Mouse (Mus musculus): ENCODE data around the gene Rnf41.

The Rnf41 gene

DNA sequence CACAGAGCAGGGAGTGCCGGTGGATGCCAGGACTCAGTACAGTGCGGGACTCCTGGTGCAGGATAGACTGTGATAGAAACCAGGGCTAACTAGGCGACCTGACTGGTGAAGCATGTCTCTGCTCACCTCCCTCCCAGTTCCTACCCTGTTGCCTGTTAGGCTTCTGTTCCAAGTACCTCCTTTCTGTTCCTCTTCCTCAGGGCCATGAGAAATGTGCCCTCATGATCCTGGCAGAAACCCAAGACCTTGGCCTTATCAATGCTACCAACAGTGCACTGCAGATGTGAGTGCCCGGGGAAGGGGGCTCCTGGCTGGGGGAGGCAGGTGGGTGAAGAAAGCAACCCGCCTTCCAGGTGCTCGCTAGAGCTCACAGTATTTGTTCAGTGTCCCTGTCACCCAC, 21.9 kb upstream of the Rnf41 start:
- DNase-seq: no peak

DNA sequence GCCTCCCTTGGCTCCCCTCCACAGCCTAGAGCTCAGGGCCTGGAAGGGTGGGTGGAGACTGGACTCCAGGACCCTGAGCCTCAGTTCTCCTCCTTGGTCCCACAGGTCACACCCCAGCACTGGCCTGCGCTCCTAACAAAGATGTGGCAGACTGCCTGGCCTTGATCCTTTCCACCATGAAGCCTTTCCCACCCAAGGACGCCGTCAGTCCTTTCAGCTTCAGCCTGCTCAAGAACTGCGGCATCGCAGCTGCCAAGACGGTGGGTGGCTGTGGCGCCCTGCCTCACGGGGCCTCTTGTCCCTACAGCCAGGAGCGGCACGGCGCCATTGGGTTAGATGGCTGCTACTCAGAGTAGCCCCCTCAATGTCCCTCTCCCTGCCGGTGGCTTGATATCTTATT, 21.1 kb upstream of the Rnf41 start:
- DNase-seq: no peak

DNA sequence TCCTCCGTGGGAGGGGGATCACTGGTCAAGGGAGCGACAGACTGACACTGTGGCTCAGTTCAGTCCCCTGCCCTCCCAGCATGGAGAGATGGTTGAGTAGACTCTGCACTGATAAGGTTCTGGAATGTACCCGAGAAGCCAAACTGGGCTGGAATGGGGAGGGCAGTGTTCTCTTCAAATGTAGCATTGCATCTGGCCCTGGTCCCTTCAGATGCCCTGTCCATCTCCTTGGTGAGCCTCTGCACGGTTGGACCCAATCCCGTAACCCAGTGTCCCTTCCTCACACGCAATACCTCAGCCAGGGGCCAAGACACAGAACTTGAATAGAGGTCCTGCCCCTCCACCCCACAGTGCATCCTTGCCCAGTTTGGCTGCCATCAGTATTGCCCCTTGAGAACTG, 19.6 kb upstream of the Rnf41 start:
- no peak for DNase-seq

DNA sequence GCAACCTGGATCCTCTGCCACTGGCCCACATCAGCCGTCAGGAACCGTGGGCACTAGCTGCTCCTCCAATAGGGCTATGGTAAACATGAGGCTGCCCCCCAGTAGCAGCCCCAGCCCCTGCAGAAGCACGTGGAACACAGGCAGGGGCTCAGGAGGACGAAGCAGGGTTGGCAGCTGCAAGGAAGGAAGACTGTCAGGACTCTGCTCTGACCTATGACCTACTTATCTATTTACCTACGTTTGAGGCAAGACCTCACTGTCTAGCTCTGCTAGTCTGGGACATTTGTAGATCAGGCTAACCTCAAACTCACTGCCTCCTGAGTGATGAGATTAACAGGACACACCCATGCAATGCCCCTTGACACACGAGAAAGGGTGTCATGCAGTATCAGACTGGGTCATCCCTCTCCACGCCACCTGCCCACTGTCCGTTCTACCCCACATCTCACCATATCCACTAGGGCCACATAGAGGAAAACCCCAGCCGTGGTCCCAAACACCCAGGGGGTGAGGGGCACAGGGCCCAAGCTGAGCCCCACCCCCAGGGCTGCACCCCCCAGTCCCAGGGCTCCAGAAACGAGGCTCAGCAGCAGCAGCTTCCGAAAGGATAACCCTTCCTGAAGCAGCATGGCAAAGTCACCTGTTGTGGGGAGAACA, 15.3 kb upstream of the Rnf41 start:
- DNase-seq: no peak

DNA sequence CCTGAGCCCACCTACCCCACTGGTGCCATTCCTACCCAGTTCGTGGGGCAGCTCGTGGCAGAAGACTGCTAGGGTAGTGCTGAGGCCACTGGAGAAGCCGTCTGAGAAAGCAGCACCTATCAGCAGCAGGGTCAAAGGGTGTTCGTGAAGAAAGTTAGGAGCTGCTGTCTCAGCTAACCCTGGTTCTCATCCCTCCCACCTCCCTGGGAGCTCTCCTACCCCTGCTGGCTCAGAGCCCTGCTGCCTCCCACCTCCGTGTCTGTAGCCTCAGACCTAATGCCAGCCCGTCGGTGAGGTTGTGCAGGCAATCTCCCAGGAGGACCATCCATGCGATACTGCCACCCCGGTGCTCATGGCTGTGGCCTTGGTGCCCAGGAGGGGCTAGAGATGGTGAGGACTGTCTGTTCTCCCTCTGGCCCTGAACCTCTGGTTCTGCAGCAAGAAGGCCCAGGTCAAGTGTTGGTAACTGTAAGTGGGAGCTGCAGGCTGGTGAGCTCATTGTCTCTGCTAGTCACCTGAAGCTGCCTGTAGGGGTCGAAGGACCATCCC, 14.7 kb upstream of the Rnf41 start:
- DNase-seq: no peak

DNA sequence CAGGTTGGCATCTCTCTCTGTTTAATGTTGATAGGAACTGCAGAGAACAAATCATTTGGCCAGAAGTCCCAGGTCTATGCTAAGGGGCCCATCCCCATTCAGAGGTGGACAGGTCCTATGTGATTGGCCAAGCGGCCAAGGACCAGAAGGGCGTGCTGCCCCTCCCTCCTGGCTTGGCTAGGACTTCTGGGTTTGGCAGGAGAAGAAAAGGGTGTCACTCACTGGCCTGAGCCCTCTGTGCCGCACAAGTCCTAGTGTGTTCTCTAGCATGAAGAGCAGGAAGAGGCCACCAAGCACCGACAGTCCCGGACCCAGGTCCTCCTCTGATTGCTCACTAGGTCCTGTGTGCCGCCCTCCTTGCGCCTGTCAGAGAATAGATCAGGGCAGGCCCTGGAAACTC, 14.0 kb upstream of the Rnf41 start:
- no peak for DNase-seq

DNA sequence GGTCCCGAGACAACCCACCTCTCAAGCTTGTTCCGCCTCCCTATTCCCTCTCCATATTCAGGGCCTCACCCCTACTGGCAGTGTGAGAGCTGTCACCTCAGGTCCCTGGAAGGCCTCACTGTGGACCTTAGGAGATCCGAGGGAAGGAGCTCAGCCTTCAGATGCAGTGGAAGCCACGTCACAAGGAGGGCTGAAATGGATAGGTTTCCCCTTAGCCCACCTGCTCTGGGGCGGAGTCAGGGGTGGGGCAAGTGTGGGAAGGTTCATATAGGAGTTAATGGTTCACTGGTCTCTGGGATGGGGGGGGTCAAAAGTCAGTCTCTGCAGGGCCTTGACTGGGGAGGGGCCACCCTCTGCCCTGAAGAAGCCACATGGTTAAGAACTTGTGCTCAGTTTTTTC, 11.1 kb upstream of the Rnf41 start:
- no peak for DNase-seq

DNA sequence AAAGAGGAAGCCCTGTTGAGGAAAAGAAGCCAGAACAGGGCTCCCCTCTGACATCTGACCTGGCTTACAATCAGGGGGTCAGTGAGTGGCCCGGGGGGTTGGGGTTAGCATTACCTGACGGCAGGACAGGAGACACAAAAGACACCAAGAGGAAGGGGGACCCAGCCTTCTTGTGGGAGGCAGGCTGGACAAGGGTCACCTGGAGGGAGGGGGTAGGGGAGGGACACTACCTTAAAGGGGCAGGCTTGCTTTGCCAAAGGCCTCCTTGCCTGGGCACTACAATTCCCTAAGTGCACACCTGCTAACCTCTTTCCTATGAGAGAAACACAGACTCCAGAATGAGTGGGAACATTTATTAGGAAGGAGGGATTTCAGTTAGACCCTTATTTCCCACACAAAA, 10.4 kb upstream of the Rnf41 start, which contains the start of gene Slc39a5:
Gene Slc39a5 (minus strand): TSS at position 174 of the 400 bp plus-strand sequence.
- DNase-seq: no peak

DNA sequence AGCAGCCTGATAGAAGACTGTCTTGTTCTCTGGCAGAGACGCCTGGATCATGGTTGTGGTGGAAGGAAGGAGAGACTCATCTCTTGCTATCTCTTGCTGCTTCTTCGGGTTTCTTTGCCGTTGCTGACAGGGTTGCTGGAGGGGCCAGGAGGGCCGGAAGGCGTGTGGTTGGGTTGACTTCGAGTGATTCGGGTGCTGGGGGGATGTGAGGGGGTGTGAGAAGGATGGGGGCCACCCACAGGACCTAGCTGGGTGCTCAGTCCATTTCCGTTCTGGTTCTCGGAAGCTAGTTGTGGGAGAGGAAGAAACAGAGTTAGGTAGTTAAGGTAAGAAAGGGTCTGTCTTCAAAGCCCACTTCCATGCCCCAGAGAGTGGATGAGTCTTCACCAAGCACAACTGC, 9.8 kb upstream of the Rnf41 start:
- no peak for DNase-seq

DNA sequence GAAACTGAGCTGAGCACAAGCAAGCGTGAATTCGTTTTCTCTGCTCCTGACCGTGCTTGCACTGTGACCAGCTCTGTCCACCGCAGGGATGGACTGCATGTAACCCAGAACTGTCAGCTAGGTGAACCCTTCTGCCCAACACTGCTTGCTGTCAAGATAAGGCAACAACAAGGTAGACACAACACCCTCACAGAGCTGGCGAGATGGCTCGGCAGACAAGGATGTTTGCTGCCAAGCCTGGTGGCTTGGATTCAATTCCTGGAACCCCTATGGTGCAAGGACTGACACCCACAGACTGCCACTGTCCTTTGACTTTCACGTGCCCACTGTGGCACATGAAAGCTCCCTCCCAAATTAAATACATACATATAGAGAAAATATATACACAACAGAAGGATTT, 7.5 kb upstream of the Rnf41 start:
- no peak for DNase-seq

DNA sequence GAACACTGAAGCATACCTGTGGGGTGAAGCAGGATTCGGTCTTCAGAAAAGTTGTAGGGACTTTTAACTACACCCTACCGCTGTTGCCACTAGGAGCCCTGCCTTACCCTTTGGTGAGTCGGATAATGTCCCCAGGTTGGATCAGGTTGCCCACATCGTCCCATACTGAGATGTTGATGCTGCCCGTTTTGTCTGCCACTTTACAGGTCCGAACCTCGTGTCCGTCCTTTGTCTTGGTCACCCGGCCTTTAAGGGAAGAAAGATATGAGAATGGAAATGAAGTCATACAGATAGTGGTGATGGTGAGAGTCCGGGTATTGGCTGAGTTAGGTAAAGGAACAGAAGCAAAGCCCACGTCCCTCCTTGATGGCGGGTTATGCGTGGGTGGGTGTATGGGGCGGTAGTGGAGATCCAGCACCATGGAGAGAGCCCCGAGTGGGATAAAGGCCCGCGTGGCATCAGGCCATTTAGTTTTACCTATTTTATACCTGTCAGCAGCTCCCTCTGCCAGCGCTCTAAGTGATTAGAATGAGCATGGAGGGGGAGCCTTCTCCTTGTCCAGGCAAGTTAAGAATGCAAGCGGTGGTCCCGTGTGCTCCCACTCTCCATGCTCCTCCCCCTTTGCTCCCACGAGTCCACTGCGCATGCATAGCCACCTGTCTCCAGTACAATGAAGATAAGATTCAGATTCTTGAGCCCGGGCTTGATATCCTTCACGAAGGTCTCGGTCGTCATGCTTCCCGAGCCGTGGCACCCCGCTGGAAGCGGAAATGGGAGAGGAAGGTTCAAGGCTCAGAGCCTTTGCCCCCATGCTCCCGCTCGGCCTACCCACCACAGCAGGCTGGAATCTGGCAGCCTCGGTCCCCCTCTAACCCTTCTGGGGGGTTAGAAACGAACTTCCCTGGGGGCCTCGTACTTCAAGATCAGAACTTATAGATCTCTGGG, 2.6 kb upstream of the Rnf41 start:
- peak; percentile 7 for DNase-seq

DNA sequence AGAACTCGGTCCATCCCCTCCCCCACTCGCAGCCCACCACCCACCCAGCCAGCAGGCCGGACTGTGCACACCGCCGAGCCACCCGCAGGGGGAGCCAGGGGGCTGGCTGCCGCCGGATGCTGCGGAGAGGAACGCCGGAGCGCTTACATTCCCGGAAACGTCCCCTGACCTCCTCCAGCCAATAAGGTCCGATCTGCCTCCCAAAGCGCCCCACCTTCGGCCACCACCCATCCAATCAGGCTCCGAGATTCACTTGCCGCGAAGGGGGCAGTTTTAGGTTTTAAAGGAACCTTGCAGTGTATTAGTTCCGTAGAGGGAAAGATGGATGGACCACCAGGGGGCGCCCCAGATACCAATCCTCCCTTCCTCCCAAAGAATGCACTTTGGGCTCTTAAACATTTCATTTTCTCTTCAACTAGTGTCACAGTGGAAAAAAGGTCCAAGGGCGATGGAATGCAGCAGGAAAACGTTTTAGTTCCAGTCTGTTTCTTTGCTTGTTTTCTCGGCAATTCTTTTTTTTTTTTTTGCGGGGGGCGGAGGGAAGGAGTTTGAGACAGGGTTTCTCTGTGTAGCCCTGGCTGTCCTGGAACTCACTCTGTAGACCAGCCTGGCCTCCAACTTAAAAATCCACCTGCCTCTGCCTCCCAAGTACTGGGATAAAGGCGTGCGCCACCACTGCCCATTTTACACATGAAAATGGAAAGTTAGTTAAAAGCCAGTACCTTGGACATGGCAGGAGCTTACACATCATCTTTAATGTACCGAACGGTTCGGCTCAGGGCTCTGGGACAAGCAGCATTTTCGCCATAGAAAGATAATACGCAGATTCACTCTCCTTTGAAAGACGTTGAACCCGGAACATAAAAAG, 1.5 kb upstream of the Rnf41 start:
- peak; percentile 99 for DNase-seq

DNA sequence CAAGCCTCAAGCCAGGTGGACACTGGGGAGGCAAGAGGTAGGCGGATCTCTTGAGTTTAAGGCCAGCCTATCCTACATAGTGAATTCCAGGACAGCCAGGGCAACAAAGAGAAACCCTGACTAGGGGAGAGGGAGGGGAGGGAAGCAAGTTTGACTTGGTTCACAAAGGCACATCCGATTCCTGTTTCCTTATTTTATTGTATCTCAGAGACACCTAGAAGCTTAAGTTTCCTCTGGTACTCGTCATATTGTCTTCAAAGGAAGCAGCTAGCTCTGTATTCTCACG, 954 bp upstream of the Rnf41 start:
- DNase-seq: no peak

DNA sequence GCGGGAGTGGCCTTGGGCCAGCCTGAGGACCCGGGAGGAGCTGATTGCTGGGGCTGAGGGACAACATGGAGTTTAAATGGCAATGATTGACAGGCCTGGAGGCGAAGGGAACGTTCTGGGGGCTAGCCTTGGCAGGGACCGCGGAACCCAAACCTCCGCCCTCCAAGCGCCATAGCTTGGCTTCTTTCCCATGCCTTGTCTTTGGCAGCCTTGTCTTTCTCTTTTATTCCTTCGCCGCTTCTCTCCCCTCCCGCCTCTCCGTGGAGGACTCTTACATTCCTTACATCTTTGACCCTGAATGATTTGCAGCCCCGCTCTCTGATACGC, 561 bp downstream of the Rnf41 start:
- peak; percentile 60 for DNase-seq

DNA sequence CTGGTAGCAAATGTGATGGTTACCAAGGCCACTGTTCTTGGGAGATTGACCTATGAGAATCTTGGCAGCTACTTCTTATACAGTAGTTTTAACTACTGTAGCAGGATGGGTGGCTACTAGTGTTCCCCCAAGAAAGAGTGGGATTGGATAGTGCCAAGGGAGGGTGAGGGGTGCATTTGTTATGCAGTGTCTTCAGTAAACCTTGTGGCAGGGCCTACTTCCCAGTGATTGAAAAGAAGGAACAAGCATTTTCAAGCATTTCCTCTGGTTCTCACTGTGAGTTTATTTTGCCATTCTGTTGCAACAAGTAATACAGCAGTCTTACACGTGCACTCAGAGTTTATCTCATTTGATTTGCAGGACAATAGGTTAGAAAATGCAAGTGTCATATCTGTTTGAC, 1.1 kb downstream of the Rnf41 start:
- no peak for DNase-seq

DNA sequence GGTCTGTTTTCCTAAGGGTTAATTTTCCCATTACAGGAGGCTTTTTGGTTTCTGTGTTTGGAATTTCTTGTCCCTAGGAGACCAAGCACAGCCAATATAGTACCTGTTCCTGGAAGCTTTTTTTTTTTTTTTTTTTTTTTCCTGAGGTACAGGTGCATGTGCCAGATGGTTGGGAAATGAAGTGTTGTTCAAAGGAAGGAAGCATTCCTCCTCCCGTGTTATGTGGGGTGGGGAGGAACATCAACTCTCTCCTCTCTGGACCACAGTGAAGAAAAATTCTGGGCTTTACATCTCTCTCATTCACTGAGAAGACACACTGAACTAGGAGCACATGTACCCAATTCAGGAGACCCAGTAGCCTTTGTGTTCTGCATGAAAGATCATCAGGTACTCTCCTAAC, 1.6 kb downstream of the Rnf41 start:
- DNase-seq: no peak

DNA sequence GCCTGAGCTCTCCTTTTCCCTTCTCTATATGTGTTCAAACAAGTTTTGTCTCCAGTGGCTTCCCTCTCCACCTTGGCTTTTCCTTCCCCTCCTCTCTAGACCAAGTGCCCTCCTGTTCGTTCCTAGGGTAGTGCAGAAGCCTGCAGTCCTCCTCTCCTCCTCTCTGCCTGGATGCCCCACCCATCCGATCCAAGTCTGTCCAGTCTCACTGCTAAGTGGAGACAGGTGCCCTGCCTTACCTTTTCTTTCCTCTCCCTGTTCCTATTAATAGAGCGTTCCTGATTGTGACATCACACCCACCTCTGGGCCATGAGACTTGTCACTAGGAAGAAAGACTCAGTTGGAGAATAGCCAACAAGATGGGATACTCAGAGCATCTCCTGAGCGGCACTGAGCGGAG, 3.4 kb downstream of the Rnf41 start:
- no peak for DNase-seq

DNA sequence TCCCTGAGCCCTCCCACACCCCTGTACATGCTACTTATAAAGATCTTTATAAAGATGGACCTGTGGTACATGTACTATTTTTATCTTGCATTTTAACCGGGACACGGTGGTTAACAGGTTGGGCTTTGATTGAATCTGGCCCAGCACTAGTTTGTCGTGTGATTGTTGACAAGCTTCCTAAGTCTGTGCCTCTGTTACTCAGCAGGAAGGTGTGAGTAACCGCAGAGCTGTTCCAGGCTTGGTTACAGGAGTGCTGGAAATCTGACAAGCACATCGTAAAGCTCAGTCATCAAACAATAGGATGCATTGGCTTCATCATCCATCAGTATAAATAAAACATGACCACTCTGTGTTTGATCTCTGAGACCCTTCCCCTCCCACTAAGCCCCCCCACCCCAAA, 11.0 kb downstream of the Rnf41 start:
- DNase-seq: no peak

DNA sequence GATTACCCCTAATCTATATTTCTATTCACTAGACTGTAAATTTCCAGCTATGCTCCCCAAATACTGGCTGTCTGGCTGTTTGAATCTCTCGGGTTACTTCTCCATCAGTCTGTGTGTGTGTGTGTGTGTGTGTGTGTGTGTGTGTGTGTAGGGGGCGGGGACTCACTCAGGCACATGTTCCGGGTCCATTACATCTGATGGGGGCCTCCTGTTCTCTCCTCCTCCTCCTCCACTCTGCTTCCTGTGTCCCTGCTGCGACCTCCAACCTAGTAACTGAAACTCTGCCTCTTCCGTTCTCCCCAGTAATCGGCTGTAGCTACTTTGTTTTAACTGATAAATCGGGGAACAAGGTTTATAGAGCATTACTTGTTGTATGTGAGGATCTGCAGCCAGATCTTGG, 13.1 kb downstream of the Rnf41 start:
- no peak for DNase-seq

DNA sequence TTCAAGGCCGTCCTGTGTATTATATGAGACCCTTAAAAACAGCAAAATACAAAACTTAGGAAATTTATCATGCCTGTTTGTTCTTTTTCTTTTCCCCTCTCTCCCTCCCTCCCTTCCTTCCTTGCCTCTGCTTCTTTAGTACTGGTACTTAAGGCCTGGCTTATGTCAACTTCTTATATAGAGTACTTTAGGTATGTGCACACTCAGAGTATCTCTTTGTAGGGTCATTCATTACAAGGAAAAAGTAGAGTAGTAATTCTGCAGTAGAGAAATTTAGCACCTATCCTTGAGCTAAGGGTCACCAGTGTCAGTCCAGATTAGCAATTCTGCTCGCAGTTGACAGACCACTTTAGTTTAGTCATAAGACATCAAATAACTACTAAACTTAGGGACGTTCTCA, 13.8 kb downstream of the Rnf41 start:
- DNase-seq: no peak

DNA sequence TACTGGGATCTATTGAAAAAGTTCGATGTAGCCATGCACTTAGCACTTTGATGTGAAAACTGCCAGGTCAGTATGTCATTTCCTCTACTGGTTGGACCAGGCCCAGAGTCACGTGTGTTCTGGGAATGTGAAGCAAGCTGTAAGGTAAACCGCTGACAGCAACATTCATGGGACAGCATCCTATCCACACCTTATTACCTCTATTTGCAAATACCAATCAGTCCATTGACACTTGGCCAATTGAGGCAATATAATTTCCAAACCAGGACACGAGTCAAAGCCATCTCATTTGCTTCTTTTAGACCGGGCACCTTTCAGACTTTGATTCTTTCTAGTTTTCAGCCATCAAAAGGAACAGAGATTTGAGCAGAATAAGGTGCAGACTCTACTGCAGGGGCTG, 17.6 kb downstream of the Rnf41 start:
- no peak for DNase-seq

DNA sequence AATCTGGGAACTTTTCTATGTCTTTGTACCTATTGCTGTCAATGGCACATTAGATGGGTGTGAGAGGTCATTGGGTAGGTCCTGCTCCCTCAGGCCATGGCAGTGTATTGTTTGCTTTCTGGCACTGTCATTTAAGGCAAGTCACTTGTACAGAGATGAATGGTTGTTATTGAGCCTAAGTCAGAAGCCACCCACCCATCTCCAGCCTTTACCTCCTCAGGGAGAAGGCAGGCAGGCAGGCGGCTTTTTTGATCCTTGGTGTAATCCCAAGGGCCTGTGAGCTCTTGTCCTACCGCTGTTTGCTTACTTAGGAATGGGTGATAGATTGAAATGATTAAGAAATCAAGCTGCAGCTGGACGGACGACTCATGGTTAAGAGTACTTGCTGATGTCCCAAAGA, 18.0 kb downstream of the Rnf41 start:
- DNase-seq: no peak

DNA sequence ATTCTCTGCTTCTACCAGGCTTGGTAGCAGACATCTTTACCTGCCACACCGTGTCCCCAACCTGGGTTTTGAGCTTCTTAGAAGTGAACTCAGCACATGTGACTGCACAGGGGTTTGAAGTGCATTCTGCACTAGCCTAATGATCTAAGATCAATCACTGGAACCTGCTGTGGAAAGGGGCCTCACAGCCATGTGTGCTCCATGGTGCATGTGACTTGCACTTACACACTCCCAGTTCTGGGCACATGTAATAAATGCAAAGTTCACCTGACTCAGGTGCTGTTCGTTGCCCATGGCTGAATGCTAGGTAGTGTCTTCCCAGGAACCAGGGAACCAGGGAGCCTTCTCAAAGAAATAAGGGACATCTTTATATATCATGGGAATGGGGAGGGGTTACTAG, 22.0 kb downstream of the Rnf41 start:
- no peak for DNase-seq

DNA sequence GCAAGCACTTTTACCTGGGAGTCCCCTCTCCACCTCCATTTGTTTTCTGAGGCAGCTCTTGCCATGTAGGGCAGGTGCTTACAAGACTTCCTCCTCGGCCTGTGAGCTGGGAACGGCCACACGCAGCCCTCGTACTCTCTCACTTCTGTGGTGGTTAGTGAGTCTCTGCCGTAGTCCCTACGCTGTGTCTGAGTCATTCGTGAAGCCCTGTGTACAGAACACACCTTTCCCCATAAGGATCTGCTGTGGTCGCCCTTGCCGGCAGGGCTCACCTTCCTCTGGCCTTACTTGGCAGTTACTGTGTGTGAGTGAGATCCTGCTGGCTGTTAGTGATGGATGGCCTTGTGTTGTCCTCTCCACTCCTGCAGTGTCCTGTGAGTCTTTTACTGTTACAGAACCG, 23.2 kb downstream of the Rnf41 start:
- DNase-seq: no peak
